Mouse (Mus musculus) myocyte (in vitro differentiated cells): ENCODE measurements around the gene Olfr1513.
"Not testable (repeated sequence)": the region's sequence is repeated elsewhere in the genome, so short reads cannot be mapped to it uniquely, and the experiment has no call there.

Source experiments
- E2F4 ChIP-seq: IDR thresholded peaks from one replicate; pipeline ENCODE4 v1.6.1; 2011; ENCODE audit warnings: mild to moderate bottlenecking, control low read depth, moderate library complexity; ENCODE audit not compliant: insufficient read depth
- SRF ChIP-seq: IDR thresholded peaks from one replicate; pipeline ENCODE4 v1.6.1; 2011; ENCODE audit warnings: low read depth; ENCODE audit not compliant: control insufficient read depth, insufficient read length
- TCF12 ChIP-seq: IDR thresholded peaks from one replicate; pipeline ENCODE4 v1.6.1; 2011; ENCODE audit warnings: mild to moderate bottlenecking, control low read depth; ENCODE audit not compliant: poor library complexity, insufficient read depth, severe bottlenecking

- TF ChIP-seq E2F4, TCF12, SRF: not testable (repeated sequence)
Observed at GRCm38 (mm10) chr14:52390084-52390848, 34.1 kb upstream of the Olfr1513 start.
